Mouse (Mus musculus): ENCODE results near the gene Vkorc1l1. TPM values are rescaled to one million over a fixed set of nuclear protein-coding genes. Genes with fewer than 3 reads are reported as not detected.
A peak's percentile ranks its signal among the peaks of the same experiment; 100 is the strongest.

The Vkorc1l1 gene
- polyA plus RNA-seq, 1 experiment from 2014 or later: 21.7 TPM

- Histone ChIP-seq H3K9me3 (replicated peaks) (no peaks in the 10 kb centered on the region), H3K4me2 (peak overlapping the region; percentile 90), H3K4me3 (replicated peaks) (peak overlapping the region; percentile 67), H3K27me3 (peaks cover 14% of the 10 kb centered on the region), H3K4me1 (replicated peaks) (peaks cover 34% of the 10 kb centered on the region), H3K9ac (0 out of 2 replicates have a peak overlapping the region, but pooled peaks have one; percentile 66), H3K27ac (replicated peaks) (peak overlapping the region; percentile 42; the same call in 1 of the 2 replicates), H3K36me3 (replicated peaks) (peaks cover 6% of the 10 kb centered on the region; the same call in 1 of the 2 replicates)
- 37% methylated on average over 12 of the region's 12 CpGs for WGBS (ENCODE audit: insufficient replicate concordance)
- ATAC-seq (ENCODE audit: insufficient read depth): no peak
These were observed 81.4 kb downstream of the Vkorc1l1 start for GRCm38 (mm10) chr5:130023067-130023766.

GRCm38 (mm10) chr5:130023767-130024539, 82.2 kb downstream of the Vkorc1l1 start:
- H3K36me3 ChIP-seq (replicated peaks): 0 out of 2 replicates have a peak, but pooled peaks cover 2% of the 10 kb centered on the region
- peak overlapping the region; percentile 89 for H3K27ac ChIP-seq (replicated peaks)
- no peaks in the 10 kb centered on the region for H3K9me3 ChIP-seq (replicated peaks)
- peak overlapping the region; percentile 90 for H3K4me2 ChIP-seq
- whole genome bisulfite sequencing (ENCODE audit: insufficient replicate concordance): under 1% methylated on average over 32 of the region's 32 CpGs
- H3K4me3 ChIP-seq (replicated peaks): peak overlapping the region; percentile 67
- peaks cover 14% of the 10 kb centered on the region for H3K27me3 ChIP-seq
- peak overlapping the region; percentile 66 for H3K9ac ChIP-seq
- ATAC-seq (ENCODE audit: insufficient read depth): peak; percentile 87
- peaks cover 40% of the 10 kb centered on the region for H3K4me1 ChIP-seq (replicated peaks)

- H3K4me1 ChIP-seq (replicated peaks): peaks cover 48% of the 10 kb centered on the region
- no peaks in the 10 kb centered on the region for H3K9me3 ChIP-seq (replicated peaks)
- WGBS (ENCODE audit: insufficient replicate concordance): 56% methylated on average over 5 of the region's 5 CpGs
- no peak overlapping the region for H3K4me3 ChIP-seq (replicated peaks)
- H3K9ac ChIP-seq: no peak overlapping the region
- ATAC-seq (ENCODE audit: insufficient read depth): no peak
- H3K36me3 ChIP-seq (replicated peaks): no peaks in the 10 kb centered on the region
- peaks cover 14% of the 10 kb centered on the region for H3K27me3 ChIP-seq
- H3K4me2 ChIP-seq: no peak overlapping the region
- no peak overlapping the region for H3K27ac ChIP-seq (replicated peaks)
These were observed 85.4 kb downstream of the Vkorc1l1 start for GRCm38 (mm10) chr5:130027134-130027533.

GRCm38 (mm10) chr5:130027696-130028095, 85.9 kb downstream of the Vkorc1l1 start:
- no peak for ATAC-seq (ENCODE audit: insufficient read depth)
- Histone ChIP-seq H3K27me3 (peaks cover 14% of the 10 kb centered on the region), H3K4me3 (replicated peaks) (no peak overlapping the region), H3K4me2 (no peak overlapping the region), H3K4me1 (replicated peaks) (peaks cover 54% of the 10 kb centered on the region), H3K9ac (no peak overlapping the region), H3K9me3 (replicated peaks) (no peaks in the 10 kb centered on the region), H3K36me3 (replicated peaks) (no peaks in the 10 kb centered on the region), H3K27ac (replicated peaks) (no peak overlapping the region)
- WGBS (ENCODE audit: insufficient replicate concordance): 68% methylated on average over 7 of the region's 7 CpGs

- WGBS (ENCODE audit: insufficient replicate concordance): 1% methylated on average over 51 of the region's 51 CpGs
- H3K4me1 ChIP-seq (replicated peaks): peaks cover 55% of the 10 kb centered on the region
- ATAC-seq (ENCODE audit: insufficient read depth): peak; percentile 80
- peak within 1 kb of the TSS; percentile 90 for H3K27ac ChIP-seq (replicated peaks)
- peak within 1 kb of the TSS; percentile 91 for H3K9ac ChIP-seq
- H3K4me3 ChIP-seq (replicated peaks): peak within 1 kb of the TSS; percentile 94
- H3K4me2 ChIP-seq: peak within 1 kb of the TSS; percentile 86
- H3K9me3 ChIP-seq (replicated peaks): no peaks in the 10 kb centered on the region
- H3K27me3 ChIP-seq: peaks cover 14% of the 10 kb centered on the region
- H3K36me3 ChIP-seq (replicated peaks): no peaks in the 10 kb centered on the region
These were observed 87.5 kb downstream of the Vkorc1l1 start, which contains the start of the genes Asl and Crcp for GRCm38 (mm10) chr5:130029142-130029897. Gene Asl (minus strand): TSS chr5:130029247. Gene Crcp (plus strand): TSS chr5:130029290.

- Histone ChIP-seq H3K27me3 (peaks cover 11% of the 10 kb centered on the region), H3K4me2 (no peak overlapping the region), H3K4me3 (replicated peaks) (no peak overlapping the region), H3K9ac (no peak overlapping the region), H3K9me3 (replicated peaks) (no peaks in the 10 kb centered on the region), H3K27ac (replicated peaks) (no peak overlapping the region; the same call in 1 of the 2 replicates), H3K36me3 (replicated peaks) (peaks cover 8% of the 10 kb centered on the region), H3K4me1 (replicated peaks) (peaks cover 49% of the 10 kb centered on the region)
- whole genome bisulfite sequencing (ENCODE audit: insufficient replicate concordance): 83% methylated on average over 19 of the region's 19 CpGs
- ATAC-seq (ENCODE audit: insufficient read depth): no peak
These were observed 89.9 kb downstream of the Vkorc1l1 start for GRCm38 (mm10) chr5:130031410-130032390.

GRCm38 (mm10) chr5:130033869-130034268, 92.1 kb downstream of the Vkorc1l1 start:
- Histone ChIP-seq H3K36me3 (replicated peaks) (peaks cover 24% of the 10 kb centered on the region), H3K9me3 (replicated peaks) (no peaks in the 10 kb centered on the region), H3K4me1 (replicated peaks) (peaks cover 43% of the 10 kb centered on the region), H3K27ac (replicated peaks) (peak overlapping the region; percentile 14; the same call in 1 of the 2 replicates), H3K4me3 (replicated peaks) (no peak overlapping the region), H3K9ac (no peak overlapping the region), H3K4me2 (no peak overlapping the region), H3K27me3 (no peaks in the 10 kb centered on the region)
- 44% methylated on average over 2 of the region's 2 CpGs for WGBS (ENCODE audit: insufficient replicate concordance)
- 0 out of 2 replicates have a peak, but pooled peaks have one; percentile 4 for ATAC-seq (ENCODE audit: insufficient read depth)

Other genes with a start within 250 kb of the Vkorc1l1 start
- not detected in 2 replicates for gene Sept14, start 233.5 kb upstream of the Vkorc1l1 start, polyA plus RNA-seq (2015; fragmentation: Nextera tagmentation; extraction: Ambion mirVana)
- gene Mrps17, start 226.5 kb upstream of the Vkorc1l1 start, polyA plus RNA-seq (2015; fragmentation: Nextera tagmentation; extraction: Ambion mirVana): 91.3 and 95.5 TPM in 2 replicates
- 20.2 and 23.1 TPM in 2 replicates for gene Nipsnap2, start 216.9 kb upstream of the Vkorc1l1 start, polyA plus RNA-seq (2015; fragmentation: Nextera tagmentation; extraction: Ambion mirVana)
- 84.1 and 86.5 TPM in 2 replicates for gene Psph, start 154.5 kb upstream of the Vkorc1l1 start, polyA plus RNA-seq (2015; fragmentation: Nextera tagmentation; extraction: Ambion mirVana)
- 17.6 and 18.5 TPM in 2 replicates for gene Sumf2, start 95.0 kb upstream of the Vkorc1l1 start, polyA plus RNA-seq (2015; fragmentation: Nextera tagmentation; extraction: Ambion mirVana)
- gene Chchd2, start 54.5 kb upstream of the Vkorc1l1 start, polyA plus RNA-seq (2015; fragmentation: Nextera tagmentation; extraction: Ambion mirVana): 519 and 524 TPM in 2 replicates
- gene Zbed5, start 46.2 kb upstream of the Vkorc1l1 start, polyA plus RNA-seq (2015; fragmentation: Nextera tagmentation; extraction: Ambion mirVana): 0.62 and 0.69 TPM in 2 replicates
- gene Phkg1, start 43.4 kb upstream of the Vkorc1l1 start, polyA plus RNA-seq (2015; fragmentation: Nextera tagmentation; extraction: Ambion mirVana): 0.10 and 0.20 TPM in 2 replicates
- 0.29 and 0.67 TPM in 2 replicates for gene Nupr1l, start 33.4 kb upstream of the Vkorc1l1 start, polyA plus RNA-seq (2015; fragmentation: Nextera tagmentation; extraction: Ambion mirVana)
- 32.5 and 34.1 TPM in 2 replicates for gene Gusb, start 61.1 kb downstream of the Vkorc1l1 start, polyA plus RNA-seq (2015; fragmentation: Nextera tagmentation; extraction: Ambion mirVana)
- 53.1 and 57.8 TPM in 2 replicates for gene Asl, start 87.3 kb downstream of the Vkorc1l1 start, polyA plus RNA-seq (2015; fragmentation: Nextera tagmentation; extraction: Ambion mirVana)
- gene Crcp, start 87.3 kb downstream of the Vkorc1l1 start, polyA plus RNA-seq (2015; fragmentation: Nextera tagmentation; extraction: Ambion mirVana): 23.1 and 24.0 TPM in 2 replicates
- 22.6 and 23.0 TPM in 2 replicates for gene Tpst1, start 131.4 kb downstream of the Vkorc1l1 start, polyA plus RNA-seq (2015; fragmentation: Nextera tagmentation; extraction: Ambion mirVana)
- gene Kctd7, start 202.9 kb downstream of the Vkorc1l1 start, polyA plus RNA-seq (2015; fragmentation: Nextera tagmentation; extraction: Ambion mirVana): 6.0 and 6.6 TPM in 2 replicates
- 22.7 and 25.2 TPM in 2 replicates for gene Rabgef1, start 229.8 kb downstream of the Vkorc1l1 start, polyA plus RNA-seq (2015; fragmentation: Nextera tagmentation; extraction: Ambion mirVana)

Data from liver, embryonic 15.5 days (tissue).